ENCODE assay signal across 8 mouse cellular contexts in genomic region chr11:94138411-94139231, GRCm38 (mm10).
A peak's percentile ranks its signal among the peaks of the same experiment; 100 is the strongest.
DNase-seq lines count a peak whose midpoint lies in the region; ATAC-seq and TF ChIP-seq lines count a peak whose summit lies in the region.

No protein-coding gene starts in this region.

- peak overlapping the region; percentile 75 for H3K4me3 ChIP-seq in gastrocnemius, adult 2 months
- no peak overlapping the region for H3K4me3 ChIP-seq in intestine, embryonic 16.5 days (ENCODE audit: low read length)
- H3K4me3 ChIP-seq in small intestine, adult 2 months (ENCODE audit: low read depth, low read length), result no peak overlapping the region
- no peak overlapping the region for H3K4me3 ChIP-seq in midbrain, embryonic 16.5 days (ENCODE audit: low read depth, low read length)

- peak overlapping the region; percentile 48; the same call in 1 of the 2 replicates for H3K9ac ChIP-seq in intestine, embryonic 16.5 days (ENCODE audit: low read depth, low read length)
- no peak overlapping the region for H3K9ac ChIP-seq in midbrain, embryonic 16.5 days (ENCODE audit: low read depth, low read length)

- no peak for TF ChIP-seq CTCF in gastrocnemius, adult 2 months (IDR thresholded peaks at IDR 0.05)
- TF ChIP-seq CTCF in small intestine, adult 2 months (IDR thresholded peaks at IDR 0.05; ENCODE audit: extremely low read depth, insufficient read length, insufficient replicate concordance, low read depth, low read length), result no peak

- peak overlapping the region; percentile 99 for H3K27ac ChIP-seq in gastrocnemius, adult 2 months
- peak overlapping the region; percentile 88 for H3K27ac ChIP-seq in intestine, embryonic 16.5 days (ENCODE audit: low read length)
- H3K27ac ChIP-seq in small intestine, adult 2 months (ENCODE audit: insufficient read depth, low read depth, low read length), result peak overlapping the region; percentile 64
- H3K27ac ChIP-seq in midbrain, embryonic 16.5 days (ENCODE audit: low read length), result no peak overlapping the region

- H3K9me3 ChIP-seq in intestine, embryonic 16.5 days (ENCODE audit: control insufficient read depth, low read length), result no peaks in the 10 kb centered on the region
- no peaks in the 10 kb centered on the region for H3K9me3 ChIP-seq in midbrain, embryonic 16.5 days (replicated peaks; ENCODE audit: control insufficient read depth, low read length, poor library complexity, severe bottlenecking)

- no peak for ATAC-seq in intestine, embryonic 16.5 days
- no peak for ATAC-seq in midbrain, embryonic 16.5 days

- H3K36me3 ChIP-seq in intestine, embryonic 16.5 days (ENCODE audit: control insufficient read depth, insufficient read depth, low read length), result no peaks in the 10 kb centered on the region
- H3K36me3 ChIP-seq in small intestine, adult 2 months (ENCODE audit: control insufficient read depth, insufficient read depth, low read length), result no peaks in the 10 kb centered on the region
- H3K36me3 ChIP-seq in midbrain, embryonic 16.5 days (ENCODE audit: control insufficient read depth, insufficient read depth, low read length), result no peaks in the 10 kb centered on the region

- no peaks in the 10 kb centered on the region for H3K27me3 ChIP-seq in intestine, embryonic 16.5 days (replicated peaks; ENCODE audit: control insufficient read depth, insufficient read depth, low read length)
- H3K27me3 ChIP-seq in small intestine, adult 2 months (ENCODE audit: control insufficient read depth, insufficient read depth, low read length), result no peaks in the 10 kb centered on the region
- H3K27me3 ChIP-seq in midbrain, embryonic 16.5 days (ENCODE audit: control insufficient read depth, insufficient read depth, low read depth, low read length), result no peaks in the 10 kb centered on the region

- DNase-seq in ovary, postnatal 36 days (ENCODE audit: low spot score), result peak; percentile 43
- no peak for DNase-seq in ovary, postnatal 14 days (ENCODE audit: low spot score)
- peak; percentile 95 for DNase-seq in gastrocnemius, adult 2 months
- no peak for DNase-seq in left cerebral cortex, adult 8-10 months (ENCODE audit: low spot score in 2 of 2)
- no peak for DNase-seq in cerebellum, adult 9-10 months

- peaks cover 33% of the 10 kb centered on the region for H3K4me1 ChIP-seq in intestine, embryonic 16.5 days (ENCODE audit: control insufficient read depth, insufficient read depth, low read length)
- H3K4me1 ChIP-seq in small intestine, adult 2 months (ENCODE audit: control insufficient read depth, insufficient read depth, insufficient read length, low read length), result peaks cover 48% of the 10 kb centered on the region
- peaks cover 7% of the 10 kb centered on the region for H3K4me1 ChIP-seq in midbrain, embryonic 16.5 days (ENCODE audit: control insufficient read depth, insufficient read depth, low read length)

- 0 out of 2 replicates have a peak overlapping the region, but pooled peaks have one; percentile 6 for H3K4me2 ChIP-seq in intestine, embryonic 16.5 days (ENCODE audit: low read depth, low read length)
- H3K4me2 ChIP-seq in midbrain, embryonic 16.5 days (ENCODE audit: low read length), result no peak overlapping the region

- WGBS in intestine, embryonic 16.5 days, result 35% methylated on average over 24 of the region's 24 CpGs
- WGBS in small intestine, adult 2 months, result 79% methylated on average over 24 of the region's 24 CpGs
- WGBS in midbrain, embryonic 16.5 days, result 64% methylated on average over 24 of the region's 24 CpGs

- TF ChIP-seq POLR2A in small intestine, adult 2 months (IDR thresholded peaks at IDR 0.05; ENCODE audit: low read depth, low read length), result no peak

- intact Hi-C loops in gastrocnemius, adult 2 months (cut with DNase I), result loop anchor here (1.0 kb wide), 1 partner anchor 73 kb away; the partner anchor contains the start of gene Tob1

Comparison
In these comparisons a context has a peak if more than half of its experiments do, and no peak if none do; other contexts are left out.
1. DNase-seq: peak in ovary, postnatal 36 days (single experiment) and gastrocnemius, adult 2 months (single experiment); none in ovary, postnatal 14 days (single experiment), left cerebral cortex, adult 8-10 months (0 of 2) and cerebellum, adult 9-10 months (single experiment).